Mouse (Mus musculus): Measurements from ENCODE around the gene Kcnc3. TPM values are rescaled to one million over a fixed set of nuclear protein-coding genes. Genes with fewer than 3 reads are reported as not detected.

The Kcnc3 gene
- polyA plus RNA-seq, 1 experiment from 2014 or later = 0.11 TPM

- H3K9me3 ChIP-seq (ENCODE audit: low read length) = no peaks in the 10 kb centered on the region
- H3K27ac ChIP-seq (ENCODE audit: low read length) = no peak overlapping the region
- ATAC-seq (ENCODE audit: low FRiP score, low TSS enrichment) = no peak
- WGBS = 27% methylated on average over 10 of the region's 10 CpGs
- peaks cover 29% of the 10 kb centered on the region for H3K27me3 ChIP-seq (ENCODE audit: insufficient read depth, low read length)
- no peak overlapping the region for H3K4me2 ChIP-seq (replicated peaks; ENCODE audit: low read depth, low read length)
- H3K9ac ChIP-seq (replicated peaks; ENCODE audit: low read length) = no peak overlapping the region
- H3K4me1 ChIP-seq (ENCODE audit: insufficient read depth, low read length) = no peaks in the 10 kb centered on the region
- no peak overlapping the region for H3K4me3 ChIP-seq (ENCODE audit: low read length)
- no peaks in the 10 kb centered on the region for H3K36me3 ChIP-seq (ENCODE audit: insufficient read depth, low read length)
Measured at GRCm38 (mm10) chr7:44647729-44648128, 57.3 kb downstream of the Kcnc3 start.

- no peak overlapping the region for H3K4me3 ChIP-seq (ENCODE audit: low read length)
- no peak overlapping the region for H3K9ac ChIP-seq (replicated peaks; ENCODE audit: low read length)
- WGBS = 65% methylated on average over 8 of the region's 8 CpGs
- H3K4me1 ChIP-seq (ENCODE audit: insufficient read depth, low read length) = no peaks in the 10 kb centered on the region
- no peak overlapping the region for H3K27ac ChIP-seq (ENCODE audit: low read length)
- no peaks in the 10 kb centered on the region for H3K36me3 ChIP-seq (ENCODE audit: insufficient read depth, low read length)
- H3K4me2 ChIP-seq (replicated peaks; ENCODE audit: low read depth, low read length) = no peak overlapping the region
- no peak for ATAC-seq (ENCODE audit: low FRiP score, low TSS enrichment)
- H3K27me3 ChIP-seq (ENCODE audit: insufficient read depth, low read length) = peaks cover 26% of the 10 kb centered on the region
- no peaks in the 10 kb centered on the region for H3K9me3 ChIP-seq (ENCODE audit: low read length)
Measured at GRCm38 (mm10) chr7:44649094-44649610, 58.7 kb downstream of the Kcnc3 start.

- H3K36me3 ChIP-seq (ENCODE audit: insufficient read depth, low read length) = no peaks in the 10 kb centered on the region
- no peaks in the 10 kb centered on the region for H3K4me1 ChIP-seq (ENCODE audit: insufficient read depth, low read length)
- H3K27me3 ChIP-seq (ENCODE audit: insufficient read depth, low read length) = peaks cover 17% of the 10 kb centered on the region; the same call in 1 of the 2 replicates
- no peak for ATAC-seq (ENCODE audit: low FRiP score, low TSS enrichment)
- no peak overlapping the region for H3K27ac ChIP-seq (ENCODE audit: low read length)
- no peaks in the 10 kb centered on the region for H3K9me3 ChIP-seq (ENCODE audit: low read length)
- no peak overlapping the region for H3K4me2 ChIP-seq (replicated peaks; ENCODE audit: low read depth, low read length)
- no peak overlapping the region for H3K9ac ChIP-seq (replicated peaks; ENCODE audit: low read length)
- WGBS = 9% methylated on average over 4 of the region's 4 CpGs
- no peak overlapping the region for H3K4me3 ChIP-seq (ENCODE audit: low read length)
Measured at GRCm38 (mm10) chr7:44649990-44650389, 59.5 kb downstream of the Kcnc3 start.

GRCm38 (mm10) chr7:44651416-44651815 lies 61.0 kb downstream of the Kcnc3 start:
- no peak overlapping the region for H3K4me3 ChIP-seq (ENCODE audit: low read length)
- H3K27ac ChIP-seq (ENCODE audit: low read length) = no peak overlapping the region
- H3K9me3 ChIP-seq (ENCODE audit: low read length) = no peaks in the 10 kb centered on the region
- ATAC-seq (ENCODE audit: low FRiP score, low TSS enrichment) = no peak
- H3K4me2 ChIP-seq (replicated peaks; ENCODE audit: low read depth, low read length) = no peak overlapping the region
- peaks cover 5% of the 10 kb centered on the region; the same call in 1 of the 2 replicates for H3K27me3 ChIP-seq (ENCODE audit: insufficient read depth, low read length)
- WGBS = 64% methylated on average over 7 of the region's 7 CpGs
- H3K9ac ChIP-seq (replicated peaks; ENCODE audit: low read length) = no peak overlapping the region
- no peaks in the 10 kb centered on the region for H3K36me3 ChIP-seq (ENCODE audit: insufficient read depth, low read length)
- no peaks in the 10 kb centered on the region for H3K4me1 ChIP-seq (ENCODE audit: insufficient read depth, low read length)

- no peaks in the 10 kb centered on the region; the same call in 1 of the 2 replicates for H3K27me3 ChIP-seq (ENCODE audit: insufficient read depth, low read length)
- 55% methylated on average over 8 of the region's 8 CpGs for WGBS
- H3K27ac ChIP-seq (ENCODE audit: low read length) = no peak overlapping the region
- H3K4me2 ChIP-seq (replicated peaks; ENCODE audit: low read depth, low read length) = no peak overlapping the region
- no peaks in the 10 kb centered on the region for H3K9me3 ChIP-seq (ENCODE audit: low read length)
- no peak overlapping the region for H3K4me3 ChIP-seq (ENCODE audit: low read length)
- H3K9ac ChIP-seq (replicated peaks; ENCODE audit: low read length) = no peak overlapping the region
- no peaks in the 10 kb centered on the region for H3K4me1 ChIP-seq (ENCODE audit: insufficient read depth, low read length)
- H3K36me3 ChIP-seq (ENCODE audit: insufficient read depth, low read length) = no peaks in the 10 kb centered on the region
- ATAC-seq (ENCODE audit: low FRiP score, low TSS enrichment) = no peak
Measured at GRCm38 (mm10) chr7:44653773-44654172, 63.3 kb downstream of the Kcnc3 start.

Other genes starting within 250 kb of the Kcnc3 start
- 2.7 and 3.4 TPM in 2 replicates for gene Syt3, start 206.6 kb upstream of the Kcnc3 start, polyA plus RNA-seq (2015; fragmentation: Nextera tagmentation; extraction: Ambion mirVana)
- gene 1700008O03Rik, start 204.8 kb upstream of the Kcnc3 start, polyA plus RNA-seq (2015; fragmentation: Nextera tagmentation; extraction: Ambion mirVana) = 0.64 and 1.1 TPM in 2 replicates
- 0.25 and 0.32 TPM in 2 replicates for gene Lrrc4b, start 161.6 kb upstream of the Kcnc3 start, polyA plus RNA-seq (2015; fragmentation: Nextera tagmentation; extraction: Ambion mirVana)
- 6.9 and 7.7 TPM in 2 replicates for gene Aspdh, start 125.3 kb upstream of the Kcnc3 start, polyA plus RNA-seq (2015; fragmentation: Nextera tagmentation; extraction: Ambion mirVana)
- gene Josd2, start 122.7 kb upstream of the Kcnc3 start, polyA plus RNA-seq (2015; fragmentation: Nextera tagmentation; extraction: Ambion mirVana) = 88.1 and 89.5 TPM in 2 replicates
- gene Emc10, start 94.1 kb upstream of the Kcnc3 start, polyA plus RNA-seq (2015; fragmentation: Nextera tagmentation; extraction: Ambion mirVana) = 117 and 127 TPM in 2 replicates
- gene Fam71e1, start 94.1 kb upstream of the Kcnc3 start, polyA plus RNA-seq (2015; fragmentation: Nextera tagmentation; extraction: Ambion mirVana) = 15.4 and 17.8 TPM in 2 replicates
- 0.12 and 0.14 TPM in 2 replicates for gene Mybpc2, start 66.0 kb upstream of the Kcnc3 start, polyA plus RNA-seq (2015; fragmentation: Nextera tagmentation; extraction: Ambion mirVana)
- 0.10 and 0.11 TPM in 2 replicates for gene Spib, start 58.6 kb upstream of the Kcnc3 start, polyA plus RNA-seq (2015; fragmentation: Nextera tagmentation; extraction: Ambion mirVana)
- 105 and 107 TPM in 2 replicates for gene Pold1, start 41.8 kb upstream of the Kcnc3 start, polyA plus RNA-seq (2015; fragmentation: Nextera tagmentation; extraction: Ambion mirVana)
- gene Nr1h2, start 36.7 kb upstream of the Kcnc3 start, polyA plus RNA-seq (2015; fragmentation: Nextera tagmentation; extraction: Ambion mirVana) = 93.1 and 94.3 TPM in 2 replicates
- 70.0 and 83.8 TPM in 2 replicates for gene Napsa, start 18.3 kb upstream of the Kcnc3 start, polyA plus RNA-seq (2015; fragmentation: Nextera tagmentation; extraction: Ambion mirVana)
- 1.7 and 2.0 TPM in 2 replicates for gene Myh14, start 80.2 kb downstream of the Kcnc3 start, polyA plus RNA-seq (2015; fragmentation: Nextera tagmentation; extraction: Ambion mirVana)
- gene Izumo2, start 118.1 kb downstream of the Kcnc3 start, polyA plus RNA-seq (2015; fragmentation: Nextera tagmentation; extraction: Ambion mirVana) = not detected in 2 replicates
- 54.5 and 54.9 TPM in 2 replicates for gene Vrk3, start 157.7 kb downstream of the Kcnc3 start, polyA plus RNA-seq (2015; fragmentation: Nextera tagmentation; extraction: Ambion mirVana)
- 2.1 and 2.6 TPM in 2 replicates for gene Zfp473, start 160.4 kb downstream of the Kcnc3 start, polyA plus RNA-seq (2015; fragmentation: Nextera tagmentation; extraction: Ambion mirVana)
- 99.9 and 105 TPM in 2 replicates for gene Nup62, start 225.4 kb downstream of the Kcnc3 start, polyA plus RNA-seq (2015; fragmentation: Nextera tagmentation; extraction: Ambion mirVana)
- 1.1 and 1.5 TPM in 2 replicates for gene Il4i1, start 225.7 kb downstream of the Kcnc3 start, polyA plus RNA-seq (2015; fragmentation: Nextera tagmentation; extraction: Ambion mirVana)
- gene Atf5, start 226.0 kb downstream of the Kcnc3 start, polyA plus RNA-seq (2015; fragmentation: Nextera tagmentation; extraction: Ambion mirVana) = 3.5 and 4.3 TPM in 2 replicates

Data from kidney, embryonic 16.5 days (tissue).